Mouse (Mus musculus): ENCODE results near the gene Rp2. TPM values are rescaled to one million over a fixed set of nuclear protein-coding genes. Genes with fewer than 3 reads are reported as not detected.

Gene Rp2
- total RNA-seq, 4 experiments from 2014 or later, result 17.1 to 20.9 (median 18.8) TPM

DNA sequence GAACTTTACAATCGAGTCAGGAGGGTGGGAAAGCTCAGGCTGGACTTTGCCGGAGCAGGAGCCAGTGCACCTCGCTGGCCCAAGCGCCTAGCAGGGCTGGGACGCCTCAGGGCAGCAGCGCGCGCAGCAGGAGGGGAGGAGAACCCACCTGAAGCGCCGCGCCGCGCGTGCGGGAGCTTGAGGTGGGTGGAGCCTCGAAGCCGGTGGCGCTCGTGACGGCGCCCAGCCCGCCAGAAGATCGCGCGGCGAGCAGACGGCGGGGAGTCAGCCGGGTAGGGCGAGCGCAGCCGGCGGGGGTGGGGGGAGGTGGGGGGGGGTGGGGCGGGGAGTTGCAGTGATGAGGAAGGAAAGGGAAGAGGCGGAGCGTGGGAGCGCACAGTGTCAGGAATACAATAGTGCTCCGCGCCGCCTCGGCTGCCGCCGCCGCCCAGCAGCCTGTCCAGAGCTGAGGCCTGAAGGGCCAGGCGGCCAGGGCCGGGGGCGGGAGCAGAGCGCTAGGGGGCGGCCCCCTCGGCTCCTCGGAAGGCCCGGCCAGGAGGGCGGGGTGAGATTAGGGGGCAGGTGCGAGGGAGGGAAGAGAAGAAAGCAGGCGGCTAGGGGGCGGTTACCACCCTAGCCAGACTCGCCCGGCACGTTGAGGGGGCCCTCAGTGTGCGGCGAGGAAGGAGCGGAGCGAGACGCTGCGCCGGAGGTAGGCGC is 61.0 kb downstream of the Rp2 start, which contains the start of gene Jade3:
Gene Jade3 (plus strand): TSS at position 549 of the 699 bp plus-strand sequence.
- DNase-seq (ENCODE audit: low spot score in 2 of 2), result peak; percentile 20 to 45

DNA sequence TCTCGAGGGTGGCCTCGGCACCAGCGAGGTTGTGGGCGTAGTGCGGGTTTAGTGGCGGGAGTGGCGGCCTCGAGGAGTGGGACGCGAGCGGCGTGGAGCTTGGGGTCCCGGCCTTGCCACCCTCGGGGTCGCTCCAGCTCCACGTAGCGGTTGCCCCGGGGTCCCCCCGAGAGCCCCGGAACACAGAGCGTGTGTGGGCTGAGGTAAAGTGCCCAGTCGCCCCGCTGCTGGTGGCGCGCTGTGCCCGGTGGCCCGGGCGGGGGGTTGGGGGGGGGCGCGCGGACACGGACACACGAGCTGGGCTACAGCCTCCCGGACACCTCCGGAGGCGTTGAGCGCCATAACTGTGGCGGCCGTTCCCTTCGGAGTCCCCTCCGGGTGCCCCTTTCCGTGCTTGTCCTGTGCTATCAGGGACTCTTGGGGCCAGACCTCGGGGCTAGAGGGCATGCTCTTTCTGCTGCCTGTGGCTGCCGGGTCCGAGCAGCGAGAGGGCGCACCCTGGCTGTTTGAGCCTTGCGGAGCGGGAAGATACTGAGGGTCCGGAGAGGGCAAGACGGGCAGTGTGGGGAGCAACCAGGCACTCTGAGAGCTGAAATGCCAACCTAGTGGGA is 61.7 kb downstream of the Rp2 start:
- DNase-seq (ENCODE audit: low spot score in 2 of 2), result peak in 1 of 2 experiments; percentile 12

Other genes starting within 250 kb of the Rp2 start
- gene Slc9a7, start 72.7 kb upstream of the Rp2 start, total RNA-seq (2022), result 10 to 100 TPM; 58.9 to 66.9 (median 61.9) TPM
- gene Jade3, start 61.2 kb downstream of the Rp2 start, total RNA-seq (2022), result 1 to 10 TPM; 6.3 to 8.9 (median 6.7) TPM
- gene Rgn, start 185.3 kb downstream of the Rp2 start, total RNA-seq (2022), result under 1 TPM in 3 of 4 experiments, not detected in 1; 0.22 to 0.46 (median 0.38) TPM